Mouse (Mus musculus): ENCODE measurements around the gene Pth2. TPM values are rescaled to one million over a fixed set of nuclear protein-coding genes. Genes with fewer than 3 reads are reported as not detected.

The Pth2 gene
- not detected for total RNA-seq (2021)
- long read RNA-seq = 0 reads

DNA sequence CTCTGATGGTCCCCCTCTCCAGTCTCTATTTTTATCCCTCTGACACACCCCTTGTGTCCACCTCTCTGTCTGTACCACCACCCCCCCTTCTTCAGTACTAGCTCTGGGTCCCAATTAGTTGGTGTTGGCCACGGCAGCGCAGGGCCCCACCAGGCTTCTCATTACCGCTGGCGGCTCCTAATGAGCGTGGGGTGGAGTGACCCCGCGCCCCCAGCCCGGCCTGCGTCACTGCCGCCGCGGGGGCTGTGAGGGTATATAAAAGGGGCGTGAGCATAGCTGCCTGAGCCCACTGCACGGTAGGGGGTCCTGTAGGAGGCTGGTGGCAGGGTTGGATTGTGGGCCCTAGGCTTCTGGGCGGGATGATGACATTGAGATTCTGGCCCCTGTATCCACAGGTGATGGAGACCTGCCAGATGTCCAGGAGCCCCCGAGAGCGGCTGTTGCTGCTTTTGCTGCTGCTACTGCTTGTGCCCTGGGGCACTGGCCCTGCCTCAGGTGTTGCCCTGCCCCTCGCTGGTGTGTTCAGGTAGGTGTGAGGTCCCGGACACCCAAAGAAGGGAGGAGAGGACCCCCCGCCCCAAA lies at the start of gene Pth2:
Pth2 (plus strand) TSS at position 100 of the 582 bp plus-strand sequence.
- no peak for DNase-seq (ENCODE audit: low spot score in 2 of 2)

GRCm38 (mm10) chr7:45131850-45132249 lies 48.9 kb upstream of the Pth2 start:
- no peak for DNase-seq (ENCODE audit: low spot score in 2 of 2)

GRCm38 (mm10) chr7:45133446-45134159 lies 47.2 kb upstream of the Pth2 start:
- DNase-seq (ENCODE audit: low spot score in 2 of 2) = no peak

GRCm38 (mm10) chr7:45134544-45135026 lies 46.2 kb upstream of the Pth2 start:
- DNase-seq (ENCODE audit: low spot score in 2 of 2) = no peak

DNA sequence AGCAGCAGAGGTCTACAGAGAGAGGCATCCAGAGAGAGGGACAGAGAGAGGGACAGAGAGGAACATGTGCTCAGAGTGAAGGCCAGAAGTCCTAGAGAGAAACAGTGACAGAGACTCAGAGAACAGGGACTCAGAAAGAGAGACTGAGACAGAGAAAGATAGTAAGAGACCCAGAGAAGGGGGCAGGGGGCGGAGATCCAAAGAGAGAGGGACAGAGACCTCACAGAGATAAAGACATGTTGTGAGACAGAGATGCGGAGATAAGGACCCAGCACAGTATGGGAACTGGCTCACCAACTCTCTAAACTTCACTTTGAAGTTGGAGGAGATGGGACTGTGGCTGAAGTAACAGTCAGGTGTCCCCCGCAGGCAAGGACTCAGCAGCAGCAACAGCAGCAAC lies 45.4 kb upstream of the Pth2 start:
- DNase-seq (ENCODE audit: low spot score in 2 of 2) = no peak

- peak; percentile 90 to 93 for DNase-seq (ENCODE audit: low spot score in 2 of 2)
Measured at GRCm38 (mm10) chr7:45135993-45136567, 44.7 kb upstream of the Pth2 start, which contains the start of the genes Gm45713 and Flt3l. Gm45713 (minus strand) TSS chr7:45136231. Flt3l (minus strand) TSS chr7:45136432.

GRCm38 (mm10) chr7:45137171-45138006 lies 43.4 kb upstream of the Pth2 start:
- DNase-seq (ENCODE audit: low spot score in 2 of 2) = no peak

DNA sequence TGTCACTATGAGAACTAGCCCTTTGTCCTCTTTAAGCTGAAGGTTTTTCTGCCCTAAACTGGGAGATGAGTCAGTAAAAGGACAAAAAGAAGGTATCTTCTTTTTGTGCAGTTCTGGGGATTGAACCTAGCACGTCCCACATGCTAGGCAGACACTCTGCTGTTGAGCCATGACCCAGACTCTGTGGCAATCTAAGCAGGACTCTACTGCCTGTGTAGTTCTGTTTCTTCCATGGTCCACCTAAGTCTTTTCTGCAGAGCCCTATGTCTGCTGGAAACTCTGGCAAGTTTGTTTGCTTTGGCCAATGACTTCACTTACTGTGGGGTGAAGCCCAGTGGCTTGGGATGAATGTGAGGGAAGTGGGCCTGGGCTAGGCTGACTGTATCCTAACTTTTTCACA lies 42.4 kb upstream of the Pth2 start:
- DNase-seq (ENCODE audit: low spot score in 2 of 2) = no peak

- DNase-seq (ENCODE audit: low spot score in 2 of 2) = no peak
Measured at GRCm38 (mm10) chr7:45139904-45140723, 40.7 kb upstream of the Pth2 start.

DNA sequence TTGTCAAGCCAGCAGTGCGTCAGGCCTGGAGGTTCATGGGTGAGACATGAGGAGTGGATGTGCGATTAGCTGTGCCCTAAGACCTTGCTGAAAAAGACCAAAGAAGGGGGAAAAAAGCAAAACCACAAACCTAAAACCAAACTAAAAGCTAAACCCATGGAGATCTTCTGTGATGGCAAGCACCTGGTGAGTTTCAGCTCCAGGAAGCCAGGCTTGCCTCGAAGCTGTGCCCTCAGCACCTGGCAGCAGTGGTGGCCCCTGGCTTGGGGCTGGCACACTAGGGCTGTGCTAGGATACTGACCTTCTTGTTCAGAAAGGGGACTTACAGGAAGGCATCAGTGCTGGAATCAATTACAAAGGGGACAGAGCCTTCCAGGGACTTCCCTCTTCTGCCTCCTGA lies 39.5 kb upstream of the Pth2 start:
- DNase-seq (ENCODE audit: low spot score in 2 of 2) = no peak

- DNase-seq (ENCODE audit: low spot score in 2 of 2) = no peak
Measured at GRCm38 (mm10) chr7:45141914-45142313, 38.9 kb upstream of the Pth2 start.

- DNase-seq (ENCODE audit: low spot score in 2 of 2) = no peak
Measured at GRCm38 (mm10) chr7:45144368-45145174, 36.2 kb upstream of the Pth2 start.

DNA sequence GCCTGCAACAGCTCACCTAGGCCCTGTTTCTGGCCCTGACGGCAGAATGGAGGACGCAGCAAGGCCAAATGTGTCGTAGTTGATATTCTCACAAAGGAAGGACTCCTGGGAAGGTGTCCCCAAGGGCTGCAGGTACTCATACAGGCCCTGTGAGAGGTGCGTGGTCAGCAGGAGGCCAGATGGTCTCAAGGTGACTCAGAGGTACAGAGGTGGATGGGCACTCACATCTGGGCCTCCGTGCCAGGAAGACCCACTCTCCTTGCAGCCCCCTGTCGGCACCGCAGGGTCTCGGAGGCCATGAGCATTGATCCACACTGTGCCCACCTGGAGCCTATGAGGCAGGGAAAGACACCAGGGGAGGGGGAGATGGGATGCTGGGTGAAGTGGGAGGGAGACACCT lies 35.3 kb upstream of the Pth2 start:
- no peak for DNase-seq (ENCODE audit: low spot score in 2 of 2)

DNA sequence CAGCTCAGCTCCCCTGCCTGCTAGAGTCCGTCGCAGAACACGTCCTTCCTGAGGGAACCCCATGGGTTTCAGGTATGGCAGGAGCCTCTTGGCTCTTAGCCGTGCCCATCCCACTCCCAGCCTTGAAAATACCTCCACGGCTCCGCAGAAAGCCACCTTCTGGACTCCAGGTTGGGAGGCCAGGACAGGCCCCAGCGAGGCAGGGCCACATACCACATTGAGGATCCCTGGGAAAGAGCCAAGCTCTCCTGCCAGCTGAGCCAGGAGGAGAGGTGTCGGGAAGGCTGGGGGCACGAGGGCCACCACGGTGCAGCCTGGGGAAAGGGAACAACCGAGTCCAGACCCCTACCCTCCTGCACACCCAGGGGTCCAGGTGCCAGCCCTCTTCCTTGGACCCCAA lies 33.5 kb upstream of the Pth2 start:
- DNase-seq (ENCODE audit: low spot score in 2 of 2) = no peak

- DNase-seq (ENCODE audit: low spot score in 2 of 2) = no peak
Measured at GRCm38 (mm10) chr7:45147899-45148298, 32.9 kb upstream of the Pth2 start.

- DNase-seq (ENCODE audit: low spot score in 2 of 2) = no peak
Measured at GRCm38 (mm10) chr7:45148534-45149098, 32.2 kb upstream of the Pth2 start.

DNA sequence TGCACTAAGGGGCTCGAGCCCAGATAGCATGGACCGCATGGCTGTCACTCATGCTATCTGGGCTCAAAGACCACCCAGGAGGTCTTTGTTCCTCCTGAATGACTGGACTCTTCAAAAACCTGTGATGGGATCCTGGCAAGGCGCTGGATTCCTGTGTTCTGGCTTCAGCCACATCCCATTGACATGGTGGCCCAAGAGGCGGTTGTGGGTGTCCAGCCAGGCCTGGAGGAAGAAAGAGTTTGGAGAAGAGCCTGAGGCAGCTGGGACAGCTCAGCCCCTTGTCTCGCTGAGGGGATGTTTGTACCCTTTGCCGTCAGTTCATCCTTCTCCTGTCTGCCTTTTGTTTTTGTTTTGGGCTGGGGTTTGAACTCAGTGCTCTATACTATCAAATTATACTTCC lies 31.2 kb upstream of the Pth2 start:
- DNase-seq (ENCODE audit: low spot score in 2 of 2) = no peak

GRCm38 (mm10) chr7:45150321-45150720 lies 30.5 kb upstream of the Pth2 start:
- no peak for DNase-seq (ENCODE audit: low spot score in 2 of 2)

DNA sequence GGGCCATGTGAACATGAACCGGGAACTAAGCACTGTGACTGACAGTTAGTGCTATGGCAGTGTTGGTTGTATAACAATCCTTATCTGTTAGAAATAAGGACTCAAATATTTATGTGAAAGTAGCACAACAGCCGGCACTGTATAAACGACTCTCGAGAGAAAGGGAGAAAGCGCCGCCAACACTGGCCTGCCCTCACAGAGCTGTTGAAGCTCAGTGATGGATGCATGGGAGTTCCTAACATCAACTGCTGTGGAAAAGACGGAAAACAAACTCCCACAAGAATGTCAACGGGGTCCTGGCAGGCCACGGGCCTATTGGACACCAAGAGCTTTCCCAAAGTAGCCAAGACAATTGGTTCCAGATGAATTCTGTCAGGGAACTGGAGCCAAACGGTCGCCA lies 29.5 kb upstream of the Pth2 start:
- no peak for DNase-seq (ENCODE audit: low spot score in 2 of 2)
